Mouse (Mus musculus): Measurements from ENCODE around the gene Phykpl. TPM values are rescaled to one million over a fixed set of nuclear protein-coding genes. Genes with fewer than 3 reads are reported as not detected.
A peak's percentile ranks its signal among the peaks of the same experiment; 100 is the strongest.

Gene Phykpl
- total RNA-seq (2021): 10 to 100 TPM; 18.9 to 21.7 TPM
- long read RNA-seq, experiment 1, transcript Phykpl-206 (13 exons, 3,116 nt): major isoform, 26 of 29 reads
- long read RNA-seq, experiment 1, partial matches to known transcripts: 0 of 29 reads
- long read RNA-seq, experiment 1, other reads (novel, unspliced or antisense): 3 of 29 reads
- long read RNA-seq, experiment 2, transcript Phykpl-206 (13 exons, 3,116 nt): major isoform, 28 of 34 reads
- long read RNA-seq, experiment 2, partial matches to known transcripts: 0 of 34 reads
- long read RNA-seq, experiment 2, other reads (novel, unspliced or antisense): 6 of 34 reads

DNA sequence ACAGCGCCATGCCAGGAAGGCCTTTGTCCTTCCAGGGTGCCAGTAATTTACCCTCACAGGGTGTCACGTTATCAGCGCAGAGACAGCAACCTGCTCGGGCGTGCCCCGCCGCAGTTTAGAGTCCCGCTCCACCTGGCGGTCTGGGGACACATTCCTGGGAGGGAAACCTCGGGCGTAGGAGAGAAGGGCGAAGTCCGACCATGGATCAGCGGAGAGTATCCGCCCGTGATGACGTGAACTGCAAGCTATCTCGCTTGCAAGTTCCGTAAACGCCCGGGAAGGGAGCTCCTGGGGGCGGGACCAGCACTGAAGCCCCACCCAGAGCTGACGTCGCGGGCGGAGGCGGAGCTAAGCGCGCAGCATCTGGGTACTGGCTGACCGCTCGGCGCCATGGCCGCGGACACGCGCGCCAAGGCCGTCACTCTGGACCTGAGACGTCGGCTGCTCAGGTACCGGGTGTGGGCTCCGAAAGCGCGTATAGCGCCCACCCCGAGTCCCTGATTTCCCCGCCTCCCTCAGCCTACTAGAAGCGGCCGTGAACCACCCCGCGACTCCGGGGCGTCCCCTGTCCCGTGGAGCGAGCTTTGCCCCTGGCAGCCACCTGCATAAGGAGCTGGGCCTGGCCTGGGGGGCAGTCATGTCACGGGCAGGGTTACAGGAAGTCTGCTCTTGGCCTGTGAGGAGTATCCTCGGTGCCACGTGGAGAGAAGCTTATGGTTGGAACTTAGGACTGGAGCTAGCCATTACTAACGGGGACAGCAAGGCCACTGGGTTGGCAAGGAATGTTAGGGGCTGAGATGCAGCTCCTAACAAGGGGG lies at the start of gene Phykpl:
Gene Phykpl, plus strand, starts transcription at position 327 of the 818 bp plus-strand sequence.
- peak; percentile 97 for DNase-seq

DNA sequence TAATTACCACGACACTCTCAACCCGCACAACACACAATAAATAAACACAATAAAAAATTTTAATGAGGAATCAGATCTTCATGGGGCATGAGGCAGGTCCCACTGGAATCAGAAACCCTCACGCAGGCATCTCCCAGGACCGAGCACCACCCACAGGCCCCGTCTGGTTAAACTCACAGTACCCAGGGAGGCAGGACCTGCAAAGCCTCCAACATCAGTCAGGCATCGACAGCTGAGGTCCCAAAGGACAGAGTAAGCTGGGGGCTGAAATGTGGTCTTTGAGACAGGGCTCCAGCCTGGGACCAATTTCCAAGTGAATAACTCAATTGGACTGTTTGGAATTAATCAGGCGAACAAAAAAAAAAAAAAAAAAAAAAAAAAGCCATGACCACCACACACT lies 46.2 kb upstream of the Phykpl start:
- no peak for DNase-seq

DNA sequence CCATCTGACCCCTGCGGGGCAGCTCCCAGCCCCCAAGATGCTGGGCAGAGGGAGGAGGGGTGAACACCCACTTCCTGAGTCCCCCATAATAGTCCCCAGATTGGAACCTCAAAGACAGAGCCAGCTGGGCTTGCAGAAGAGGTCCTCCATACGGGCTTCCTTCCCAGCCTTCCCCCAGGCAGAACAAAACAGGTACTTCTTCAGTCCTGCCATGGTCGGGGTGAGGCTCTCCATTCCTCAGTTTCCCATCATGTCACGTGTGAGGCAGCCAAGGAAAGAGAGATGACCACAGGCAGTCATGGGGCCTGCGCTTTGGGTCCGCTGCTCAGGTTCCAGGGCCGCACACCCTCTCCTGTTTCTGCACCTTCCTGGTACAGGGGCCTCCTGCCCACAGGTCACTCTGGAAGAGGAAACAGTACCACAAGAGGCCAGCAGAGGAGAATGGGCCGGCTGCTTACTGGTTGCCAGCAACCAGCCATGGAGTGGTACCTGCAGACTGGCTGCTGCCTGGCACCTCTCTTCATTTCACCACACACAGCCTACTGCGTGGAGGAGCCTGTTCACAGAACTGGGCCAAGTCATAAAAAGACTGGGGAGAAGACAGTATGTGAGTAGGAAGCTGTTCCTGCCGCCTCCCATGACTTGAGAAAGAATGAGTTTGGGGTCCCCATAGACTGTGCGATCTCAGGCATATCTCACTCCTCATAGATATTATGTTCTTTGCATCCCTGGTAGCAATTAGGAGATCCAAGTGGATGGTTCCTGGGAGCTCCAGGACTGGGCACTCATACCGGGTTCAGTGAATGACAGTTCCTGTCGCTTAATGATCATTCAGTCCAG lies 45.4 kb upstream of the Phykpl start:
- no peak for DNase-seq

DNA sequence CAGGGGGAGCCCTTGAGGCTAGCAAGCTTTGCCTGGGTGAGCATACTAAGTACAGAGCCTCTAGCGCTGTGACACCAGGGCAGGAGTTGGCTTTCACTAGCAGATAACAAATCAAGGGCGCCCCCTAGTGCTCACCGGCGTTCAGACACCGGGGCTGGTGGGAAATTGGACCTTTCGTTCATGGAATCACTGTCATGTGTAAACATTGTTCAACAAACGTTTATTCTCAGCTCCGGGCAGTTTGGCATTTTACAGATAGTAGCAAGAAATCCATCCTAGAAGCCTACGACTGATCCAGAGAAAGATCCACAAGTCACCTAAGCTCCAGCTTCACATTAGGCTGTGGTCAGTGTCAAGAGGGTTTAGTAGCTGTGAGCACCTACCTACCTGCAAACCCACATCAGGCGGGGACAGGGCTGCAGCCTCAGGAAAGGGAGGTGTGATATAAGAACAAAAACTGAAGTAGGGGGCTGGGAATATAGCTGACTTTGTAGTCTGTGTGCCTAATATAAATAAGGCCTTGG lies 44.7 kb upstream of the Phykpl start:
- peak; percentile 99 for DNase-seq

- DNase-seq: no peak
These were observed 42.1 kb upstream of the Phykpl start for GRCm38 (mm10) chr11:51542424-51542823.

GRCm38 (mm10) chr11:51543487-51544050 lies 41.0 kb upstream of the Phykpl start:
- DNase-seq: no peak

DNA sequence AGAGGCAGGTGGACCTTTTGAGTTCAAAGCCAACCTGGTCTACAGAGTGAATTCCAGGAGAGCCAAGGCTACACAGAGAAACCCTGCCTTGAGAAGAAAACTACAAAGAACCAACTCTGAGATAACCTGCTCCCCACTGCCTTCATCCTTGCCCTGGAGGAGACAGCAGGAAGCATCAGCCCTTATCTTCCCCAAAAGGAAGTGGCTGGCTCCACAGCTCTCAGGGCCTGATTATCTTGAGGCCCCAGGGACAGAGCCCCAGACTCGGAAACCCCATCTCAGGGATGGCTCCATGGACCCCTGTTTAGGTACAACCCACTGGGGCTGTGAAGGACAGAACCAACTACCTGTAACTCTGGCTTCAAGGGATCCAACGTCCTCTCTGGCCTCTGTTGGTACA lies 40.1 kb upstream of the Phykpl start:
- DNase-seq: no peak

- no peak for DNase-seq
These were observed 38.7 kb upstream of the Phykpl start for GRCm38 (mm10) chr11:51545811-51546210.

- DNase-seq: no peak
These were observed 33.3 kb upstream of the Phykpl start for GRCm38 (mm10) chr11:51551253-51551652.

DNA sequence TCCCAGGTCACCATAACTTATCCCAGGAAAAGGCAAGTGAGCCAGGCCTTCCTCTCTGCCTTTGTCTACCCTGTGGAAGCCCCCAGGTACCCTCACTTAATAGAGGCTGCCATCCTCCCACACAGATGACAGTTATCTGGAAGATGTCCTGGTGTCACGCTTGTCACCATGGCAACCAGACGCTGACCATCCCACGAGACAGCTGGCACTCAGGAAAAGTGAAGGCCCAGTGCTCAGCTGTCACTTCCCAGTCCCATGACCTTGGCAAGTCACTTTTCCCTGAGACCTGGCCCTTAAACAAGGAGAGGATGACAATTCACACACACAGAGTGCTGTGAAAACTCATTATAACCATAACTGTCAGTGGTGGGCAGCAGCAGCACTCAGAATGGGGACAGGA lies 32.5 kb upstream of the Phykpl start:
- no peak for DNase-seq

GRCm38 (mm10) chr11:51554590-51554989 lies 30.0 kb upstream of the Phykpl start:
- no peak for DNase-seq

GRCm38 (mm10) chr11:51555066-51555465 lies 29.5 kb upstream of the Phykpl start:
- no peak for DNase-seq

- DNase-seq: no peak
These were observed 21.3 kb upstream of the Phykpl start for GRCm38 (mm10) chr11:51563276-51563675.

DNA sequence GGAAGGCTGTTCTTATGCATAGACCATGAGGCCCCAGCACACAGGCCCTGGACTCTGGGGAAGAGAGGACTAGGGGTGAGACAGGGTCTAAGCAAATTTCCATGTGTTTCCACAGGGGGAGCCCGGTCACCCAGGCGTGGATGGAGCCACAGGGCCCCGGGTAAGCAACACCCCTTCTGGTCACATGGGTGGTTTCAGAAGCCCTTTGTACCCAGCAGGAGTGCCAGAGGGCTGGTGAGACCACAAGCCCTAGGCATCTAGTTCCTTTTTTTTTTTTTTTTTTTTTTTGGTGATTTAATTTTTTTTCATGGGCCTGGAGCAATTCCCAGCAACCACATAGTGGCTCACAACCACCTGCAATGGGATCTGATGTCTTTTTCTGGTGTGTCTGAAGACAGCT lies 19.5 kb upstream of the Phykpl start:
- DNase-seq: no peak

DNA sequence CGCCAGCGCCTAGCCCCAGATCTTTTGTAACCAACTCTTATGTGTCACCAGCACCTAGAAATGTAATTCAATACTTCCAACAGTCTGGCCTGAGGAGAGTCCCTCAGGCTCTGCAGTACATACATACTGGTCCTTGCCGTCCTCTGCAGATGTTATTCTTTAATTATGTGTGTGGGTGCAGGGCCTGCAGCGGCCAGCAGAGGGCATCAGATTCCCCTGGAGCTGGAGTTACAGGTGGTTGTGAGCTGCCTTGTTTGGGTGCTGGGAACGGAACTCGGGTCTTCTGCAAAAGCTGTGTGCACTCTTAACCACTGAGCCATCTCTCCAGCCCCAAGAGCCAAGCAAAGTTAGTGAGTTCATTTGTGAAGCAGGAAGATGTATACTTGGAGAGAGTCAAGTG lies 18.6 kb upstream of the Phykpl start:
- no peak for DNase-seq

DNA sequence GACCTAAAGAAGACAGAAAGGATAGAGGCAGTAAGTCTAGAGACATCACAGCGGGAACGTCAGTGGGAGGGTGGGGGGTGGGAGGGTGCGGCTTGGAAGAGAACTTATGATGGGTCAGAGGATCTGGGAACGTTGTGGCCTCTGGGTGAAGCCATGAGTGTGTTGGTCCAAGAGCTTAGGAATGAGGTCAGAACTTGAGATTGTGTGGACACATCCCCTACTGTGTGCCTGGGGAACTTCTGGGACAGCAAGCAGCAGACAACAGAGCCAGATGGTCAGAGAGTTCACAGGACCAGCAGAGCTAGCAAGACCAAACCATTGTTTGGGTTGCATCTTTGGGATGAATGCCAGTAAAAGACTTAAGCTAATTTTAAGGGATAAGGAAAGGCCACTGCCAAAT lies 15.8 kb upstream of the Phykpl start:
- no peak for DNase-seq

DNA sequence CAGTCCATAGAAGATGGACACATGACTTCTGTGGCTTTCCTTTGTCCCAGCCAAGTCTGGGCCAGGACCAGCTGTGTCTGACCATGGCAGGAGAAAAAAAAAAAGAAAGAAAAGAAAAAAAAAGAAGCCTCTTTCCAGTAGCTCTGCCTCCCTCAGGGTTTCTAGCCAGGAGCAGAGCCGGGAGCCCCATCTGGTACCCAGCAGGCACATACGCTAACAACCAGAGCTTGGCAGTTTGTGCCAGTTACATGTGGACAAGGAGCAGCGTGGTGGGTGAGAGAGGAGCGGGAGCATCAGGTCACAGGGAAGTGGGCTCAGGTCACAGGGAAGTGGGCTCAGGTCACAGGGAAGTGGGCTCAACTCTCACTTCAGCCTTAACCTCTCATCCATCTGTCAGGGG lies 8.1 kb upstream of the Phykpl start:
- no peak for DNase-seq

GRCm38 (mm10) chr11:51577587-51577986 lies 7.0 kb upstream of the Phykpl start:
- no peak for DNase-seq

GRCm38 (mm10) chr11:51579024-51579423 lies 5.5 kb upstream of the Phykpl start:
- no peak for DNase-seq

DNA sequence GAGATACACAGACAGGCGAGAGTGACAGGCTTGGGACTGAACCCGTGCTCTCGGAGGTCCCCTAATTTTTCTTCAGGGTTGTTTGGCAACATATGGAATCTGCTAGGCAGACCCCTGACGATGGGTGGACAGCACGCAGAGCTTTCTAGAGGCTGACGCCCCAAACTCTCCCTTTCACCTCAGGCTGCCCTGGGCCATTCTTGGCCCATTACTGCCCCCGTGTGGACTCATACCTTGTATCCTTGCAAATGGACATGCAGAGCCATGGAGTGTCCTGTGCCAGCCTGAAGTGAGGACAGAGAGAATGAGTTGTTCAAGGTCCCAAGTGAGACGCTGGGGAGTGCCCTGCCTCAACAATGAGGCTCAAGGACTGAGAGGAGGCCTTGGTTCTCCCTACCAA lies 1.8 kb upstream of the Phykpl start:
- peak; percentile 72 for DNase-seq

DNA sequence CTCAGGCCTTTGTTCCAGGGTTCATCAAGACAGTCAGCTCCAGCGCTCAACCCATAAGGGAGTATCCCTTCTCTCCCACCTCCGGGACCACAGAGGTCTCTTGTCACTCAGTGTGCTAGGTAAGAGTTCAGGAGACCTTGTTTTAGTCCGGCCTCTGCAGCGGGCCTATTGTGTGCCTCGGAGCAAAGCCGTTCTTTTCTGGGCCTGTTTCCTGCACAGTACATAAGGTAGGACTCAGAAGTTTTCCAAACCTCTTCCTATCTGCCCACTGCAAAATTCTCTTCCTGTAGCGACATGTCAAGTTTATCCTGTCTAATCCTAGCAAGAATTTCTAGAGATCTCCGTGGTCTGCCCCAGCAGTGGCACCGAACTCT lies 513 bp upstream of the Phykpl start:
- DNase-seq: peak; percentile 14

DNA sequence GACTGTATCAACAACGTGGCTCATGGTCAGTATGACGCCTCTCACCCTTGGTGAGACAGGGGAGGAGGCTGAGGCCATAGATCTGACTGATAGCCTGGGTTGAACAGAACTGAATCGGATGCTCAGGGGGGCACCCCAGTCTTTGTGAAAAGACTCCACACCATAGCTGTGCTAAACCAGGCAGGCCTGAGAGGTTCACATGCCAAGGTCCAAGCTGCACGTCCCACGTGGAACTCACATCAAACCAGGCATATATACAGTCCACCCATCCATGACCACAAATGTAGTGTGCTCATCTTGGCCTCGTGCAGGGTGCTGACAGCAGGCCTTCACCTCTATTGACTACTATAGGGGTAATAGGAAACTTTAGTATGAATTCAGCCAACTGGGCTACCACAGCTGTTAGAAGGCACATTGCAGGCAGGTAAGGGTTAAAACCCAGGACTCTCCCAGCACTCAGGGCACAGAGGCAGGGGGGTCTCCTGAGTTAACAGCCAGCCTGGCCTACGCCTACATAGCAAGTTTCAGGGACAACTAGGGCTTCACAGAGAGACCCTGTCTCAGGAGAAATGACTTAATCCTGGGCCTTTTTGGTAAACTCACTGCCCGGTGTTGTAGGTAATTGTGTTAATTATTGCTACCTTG lies 1.2 kb downstream of the Phykpl start:
- DNase-seq: no peak
